Mouse (Mus musculus): ENCODE results near the gene Ankrd2.

DNA sequence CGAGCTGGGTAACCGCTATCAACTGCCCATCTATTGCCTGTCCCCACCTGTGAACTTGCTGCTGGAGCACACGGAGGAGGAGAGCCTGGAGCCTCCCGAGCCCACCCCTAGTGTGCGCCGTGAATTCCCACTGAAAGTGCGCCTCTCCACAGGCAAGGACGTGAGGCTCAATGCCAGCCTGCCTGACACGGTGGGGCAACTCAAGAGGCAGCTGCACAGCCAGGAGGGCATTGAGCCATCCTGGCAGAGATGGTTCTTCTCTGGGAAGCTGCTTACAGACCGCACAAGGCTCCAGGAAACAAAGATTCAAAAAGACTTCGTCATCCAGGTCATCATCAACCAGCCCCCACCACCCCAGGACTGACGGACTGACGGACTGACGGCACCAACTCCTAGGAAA, 2.2 kb upstream of the Ankrd2 start:
- no peak for TF ChIP-seq GATA1 (IDR thresholded peaks at IDR 0.05; ENCODE audit: low read length)
- no peak for TF ChIP-seq TAL1 (IDR thresholded peaks at IDR 0.05; ENCODE audit: low read length)
